In genomic region chr8:78740936-78741335, GRCm38 (mm10) we compare ENCODE assay signal across 10 mouse cellular contexts.
DNase-seq lines count a peak whose midpoint lies in the region; ATAC-seq lines count a peak whose summit lies in the region.
"Had no signal": no experiment of that assay in that cellular context is flagged by ENCODE, and none has a peak within 500 bp of the region (broad histone marks: within the 10 kb centered on the region; RNA-seq: fewer than 3 reads in every experiment).

No protein-coding gene starts in this region.

- H3K4me1 ChIP-seq in midbrain, embryonic 15.5 days: no peaks in the 10 kb centered on the region
- H3K4me1 ChIP-seq in midbrain, embryonic 11.5 days (ENCODE audit: control insufficient read depth, insufficient read depth, low read length): no peaks in the 10 kb centered on the region
- peaks cover 16% of the 10 kb centered on the region for H3K4me1 ChIP-seq in stomach, embryonic 14.5 days (ENCODE audit: control insufficient read depth, insufficient read depth, low read length)

- H3K4me2 ChIP-seq in midbrain, embryonic 15.5 days: no peak overlapping the region
- no peak overlapping the region for H3K4me2 ChIP-seq in midbrain, embryonic 11.5 days
- H3K4me2 ChIP-seq in stomach, embryonic 14.5 days (replicated peaks; ENCODE audit: low read depth, low read length): no peak overlapping the region

- H3K27ac ChIP-seq in midbrain, embryonic 15.5 days: peak overlapping the region; percentile 70; the same call in 1 of the 2 replicates
- no peak overlapping the region for H3K27ac ChIP-seq in midbrain, embryonic 11.5 days (ENCODE audit: low read depth, low read length)
- H3K27ac ChIP-seq in stomach, embryonic 14.5 days (ENCODE audit: low read length): peak overlapping the region; percentile 92

- DNase-seq in gastrocnemius, adult 8-10 months (ENCODE audit: low spot score in 2 of 2): peak; percentile 15 to 38
- DNase-seq in gastrocnemius, postnatal 4 days (ENCODE audit: low spot score in 2 of 2): no peak
- no peak for DNase-seq in midbrain, embryonic 11.5 days (ENCODE audit: low spot score, missing footprints)
- DNase-seq in heart, postnatal 10 days: peak; percentile 46 to 51
- no peak for DNase-seq in frontal cortex, postnatal 14 days (ENCODE audit: low spot score in 2 of 2)
- no peak for DNase-seq in right cerebral cortex, postnatal 4 days
- DNase-seq: adrenal gland, adult 2 months had no signal

- intact Hi-C loops in heart, postnatal 10 days (cut with DNase I): loop anchor here (2.0 to 5.0 kb wide), 4 partner anchors 90 to 504 kb away; partner anchors contain the start of genes Rbmxl1 and Slc10a7

- no peak for ATAC-seq in midbrain, embryonic 15.5 days (replicated peaks)
- no peak for ATAC-seq in midbrain, embryonic 11.5 days (ENCODE audit: low FRiP score)
- no peak for ATAC-seq in stomach, embryonic 14.5 days (ENCODE audit: insufficient number of reproducible peaks, insufficient read depth, low FRiP score, low read depth)

- H3K36me3 ChIP-seq in midbrain, embryonic 15.5 days (replicated peaks): no peaks in the 10 kb centered on the region
- H3K36me3 ChIP-seq in midbrain, embryonic 11.5 days (ENCODE audit: control insufficient read depth, insufficient read depth, low read length): no peaks in the 10 kb centered on the region
- no peaks in the 10 kb centered on the region for H3K36me3 ChIP-seq in stomach, embryonic 14.5 days (ENCODE audit: control insufficient read depth, insufficient read depth, low read length)

- no peaks in the 10 kb centered on the region for H3K9me3 ChIP-seq in midbrain, embryonic 15.5 days
- H3K9me3 ChIP-seq in midbrain, embryonic 11.5 days (ENCODE audit: control insufficient read depth, low read length): no peaks in the 10 kb centered on the region
- no peaks in the 10 kb centered on the region for H3K9me3 ChIP-seq in stomach, embryonic 14.5 days (ENCODE audit: control insufficient read depth, low read depth, low read length)

- 66% methylated on average over 6 of the region's 6 CpGs for WGBS in midbrain, embryonic 15.5 days
- WGBS in midbrain, embryonic 11.5 days: 80% methylated on average over 6 of the region's 6 CpGs
- 35% methylated on average over 6 of the region's 6 CpGs for WGBS in stomach, embryonic 14.5 days

- no peak overlapping the region for H3K4me3 ChIP-seq in midbrain, embryonic 15.5 days
- H3K4me3 ChIP-seq in midbrain, embryonic 11.5 days (ENCODE audit: low read depth, low read length): no peak overlapping the region
- no peak overlapping the region for H3K4me3 ChIP-seq in stomach, embryonic 14.5 days (ENCODE audit: low read depth, low read length)

- no peak overlapping the region for H3K9ac ChIP-seq in midbrain, embryonic 15.5 days
- no peak overlapping the region for H3K9ac ChIP-seq in midbrain, embryonic 11.5 days (ENCODE audit: low read length)
- no peak overlapping the region for H3K9ac ChIP-seq in stomach, embryonic 14.5 days (replicated peaks; ENCODE audit: low read depth, low read length)

- no peaks in the 10 kb centered on the region for H3K27me3 ChIP-seq in midbrain, embryonic 15.5 days (replicated peaks)
- H3K27me3 ChIP-seq in midbrain, embryonic 11.5 days (ENCODE audit: control insufficient read depth, insufficient read depth, low read length): no peaks in the 10 kb centered on the region
- H3K27me3 ChIP-seq in stomach, embryonic 14.5 days (ENCODE audit: control insufficient read depth, insufficient read depth, low read length): no peaks in the 10 kb centered on the region
- H3K27me3 ChIP-seq: CH12.LX had no signal

Comparison
In these comparisons a context has a peak if more than half of its experiments do, and no peak if none do; other contexts are left out.
1. DNase-seq: peak in gastrocnemius, adult 8-10 months (2 of 2) and heart, postnatal 10 days (2 of 2); none in gastrocnemius, postnatal 4 days (0 of 2), midbrain, embryonic 11.5 days (single experiment), frontal cortex, postnatal 14 days (0 of 2) and right cerebral cortex, postnatal 4 days (single experiment).